Mouse (Mus musculus) cerebellum, postnatal 14 days (tissue): ENCODE data around the gene Ttc25.

Experiments
- DNase-seq, 2 experiments: peaks; one replicate each; pipeline ENCODE4 v3.0.0; 2021; ENCODE audit warnings: mixed read lengths in 2 of 2

The Ttc25 gene

GRCm38 (mm10) chr11:100544832-100545745 lies at the start of gene Ttc25:
TSS of gene Ttc25 (plus strand) at chr11:100545607.
- DNase-seq, result peak; percentile 52 to 54

GRCm38 (mm10) chr11:100500241-100500640 lies 45.2 kb upstream of the Ttc25 start:
- DNase-seq, result no peak

DNA sequence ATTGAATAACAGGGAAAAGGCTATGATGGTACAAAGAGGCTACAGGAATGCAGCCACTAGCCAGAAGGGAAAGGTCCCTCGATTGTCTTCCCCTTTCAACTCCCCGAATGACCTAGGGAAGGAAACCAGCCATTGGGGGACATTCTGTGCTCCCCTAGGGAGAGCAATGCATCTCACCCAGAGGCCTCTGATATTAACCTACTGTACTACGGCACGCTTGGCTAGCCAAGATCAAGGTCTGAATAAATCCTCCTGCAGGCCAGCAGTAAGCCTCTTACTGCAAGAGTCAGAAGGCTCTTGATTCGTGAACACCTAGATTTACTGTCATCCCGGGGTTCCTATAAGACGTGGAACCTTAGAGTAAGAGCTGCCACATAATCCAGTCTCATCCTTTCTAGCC lies 44.8 kb upstream of the Ttc25 start:
- DNase-seq, result no peak

GRCm38 (mm10) chr11:100501321-100501720 lies 44.1 kb upstream of the Ttc25 start:
- no peak for DNase-seq

GRCm38 (mm10) chr11:100504990-100505660 lies 40.3 kb upstream of the Ttc25 start:
- DNase-seq, result no peak

DNA sequence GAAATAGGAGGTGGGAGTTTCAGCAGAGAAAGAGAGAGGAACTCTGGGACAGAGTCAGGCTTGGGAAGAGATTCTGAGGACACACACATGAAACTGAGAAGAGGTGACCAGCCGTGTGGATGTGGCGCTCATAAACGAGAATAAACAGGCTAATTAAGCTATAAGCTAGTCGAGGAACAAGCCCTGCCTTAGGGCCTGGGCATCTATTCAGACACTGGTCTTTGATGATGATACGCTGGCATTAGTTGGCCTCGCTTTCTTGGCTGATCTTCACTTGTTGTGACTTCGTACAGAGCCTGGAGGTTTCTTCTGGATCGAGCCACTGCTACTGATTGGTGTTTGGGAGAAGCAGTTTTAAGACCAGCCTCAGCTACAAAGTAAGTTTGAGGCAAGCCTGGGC lies 39.4 kb upstream of the Ttc25 start:
- DNase-seq, result no peak

DNA sequence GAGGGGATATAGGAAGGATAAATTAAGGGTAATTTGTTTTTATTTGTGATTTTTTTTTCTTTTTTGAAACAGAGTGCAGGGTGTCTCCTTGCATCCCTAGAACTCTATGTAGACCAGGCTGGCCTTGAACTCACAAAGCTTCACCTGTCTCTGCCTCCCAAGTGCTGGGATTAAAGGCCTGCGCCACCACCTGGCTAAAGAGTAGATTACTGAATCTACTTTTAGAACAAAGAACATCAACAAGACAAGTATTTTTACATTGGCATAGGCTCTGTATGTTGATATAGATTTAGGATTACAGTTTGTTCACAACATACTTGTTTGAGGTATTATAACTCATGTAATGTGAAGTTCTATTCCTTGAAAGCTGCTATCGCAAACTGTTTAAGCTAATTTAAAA lies 34.9 kb upstream of the Ttc25 start:
- no peak for DNase-seq

DNA sequence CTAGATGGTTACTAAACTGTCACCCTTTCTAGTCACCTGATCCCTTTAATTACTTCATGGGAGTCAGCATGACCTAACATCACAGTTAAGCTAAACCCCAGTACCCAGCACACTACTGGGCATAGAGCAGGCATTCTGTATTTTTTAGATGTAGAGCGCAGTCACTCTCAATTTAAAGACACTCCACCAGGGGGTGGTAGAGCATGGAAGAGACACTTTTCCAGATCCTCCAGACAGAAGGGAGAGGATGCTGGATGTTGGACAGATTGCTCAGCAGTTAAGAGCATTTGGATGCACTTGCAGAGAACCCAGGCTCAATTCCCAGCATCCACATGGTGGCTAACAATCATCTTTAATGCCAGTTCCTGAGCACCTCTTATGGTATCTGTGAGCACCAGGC lies 33.0 kb upstream of the Ttc25 start:
- DNase-seq, result peak; percentile 74 to 79

- DNase-seq, result no peak
Observed at GRCm38 (mm10) chr11:100513716-100514115, 31.7 kb upstream of the Ttc25 start.

DNA sequence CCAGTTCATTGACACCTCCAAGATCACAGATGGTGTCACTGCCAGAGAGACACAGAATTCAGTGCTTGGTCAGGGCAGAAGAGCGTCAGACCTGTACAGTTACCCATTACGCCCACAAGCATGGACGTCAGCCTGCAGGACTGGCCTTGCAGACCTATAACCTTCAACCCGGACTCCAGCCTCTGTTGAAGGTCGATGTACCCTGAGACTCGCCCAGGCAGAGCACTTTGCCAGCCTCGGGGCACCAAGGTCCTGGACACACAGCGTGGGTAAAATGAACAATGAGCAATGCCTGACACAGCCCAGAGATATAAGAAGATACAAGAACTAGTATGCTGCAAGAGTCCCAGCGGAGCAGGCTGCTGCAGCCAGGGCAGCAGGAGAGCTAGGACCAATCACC lies 30.3 kb upstream of the Ttc25 start:
- DNase-seq, result no peak

DNA sequence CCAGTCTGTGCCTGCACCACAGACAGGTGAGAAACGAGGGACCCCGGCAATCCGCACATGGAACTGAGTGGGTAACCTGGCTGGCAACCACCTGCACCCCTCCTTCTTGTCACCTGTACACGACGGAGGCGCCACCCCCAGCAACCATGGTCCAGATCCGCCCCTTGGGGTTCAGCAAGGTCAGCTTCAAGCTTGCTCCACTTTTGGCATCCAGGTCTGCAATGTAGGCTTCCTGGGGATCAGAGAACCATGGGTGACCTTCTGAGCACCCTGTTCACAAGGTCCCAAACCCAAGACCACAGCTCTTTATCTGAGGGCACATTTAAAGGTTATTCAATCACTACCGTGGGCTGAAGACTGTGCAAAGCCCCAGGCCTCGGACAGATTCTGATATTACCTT lies 29.6 kb upstream of the Ttc25 start:
- no peak for DNase-seq

GRCm38 (mm10) chr11:100516291-100516690 lies 29.1 kb upstream of the Ttc25 start:
- DNase-seq, result peak in 1 of 2 experiments; percentile 37

- peak; percentile 91 to 93 for DNase-seq
Observed at GRCm38 (mm10) chr11:100518188-100518591, 27.2 kb upstream of the Ttc25 start.

DNA sequence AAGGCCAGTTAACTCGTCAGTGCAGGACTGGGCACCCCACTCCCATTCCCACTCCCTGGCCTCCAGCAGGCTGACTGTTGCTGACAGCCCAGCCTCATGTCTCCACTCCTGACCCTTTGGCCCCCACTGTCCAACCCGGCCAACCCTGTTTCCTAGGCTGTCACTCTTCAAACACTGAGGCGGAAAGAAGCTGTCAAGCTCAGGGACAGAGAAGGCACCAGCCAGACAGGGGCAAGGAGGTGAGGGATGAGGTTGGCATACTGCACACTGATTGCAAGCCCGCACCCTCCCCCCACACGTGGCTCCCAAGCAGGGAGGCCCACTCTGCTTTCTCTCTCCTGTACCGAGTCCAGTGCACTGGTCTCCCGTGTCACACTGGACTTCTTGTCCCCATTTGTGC lies 26.2 kb upstream of the Ttc25 start:
- DNase-seq, result no peak

- DNase-seq, result no peak
Observed at GRCm38 (mm10) chr11:100520838-100521237, 24.6 kb upstream of the Ttc25 start.

- DNase-seq, result no peak
Observed at GRCm38 (mm10) chr11:100524358-100524757, 21.0 kb upstream of the Ttc25 start.

DNA sequence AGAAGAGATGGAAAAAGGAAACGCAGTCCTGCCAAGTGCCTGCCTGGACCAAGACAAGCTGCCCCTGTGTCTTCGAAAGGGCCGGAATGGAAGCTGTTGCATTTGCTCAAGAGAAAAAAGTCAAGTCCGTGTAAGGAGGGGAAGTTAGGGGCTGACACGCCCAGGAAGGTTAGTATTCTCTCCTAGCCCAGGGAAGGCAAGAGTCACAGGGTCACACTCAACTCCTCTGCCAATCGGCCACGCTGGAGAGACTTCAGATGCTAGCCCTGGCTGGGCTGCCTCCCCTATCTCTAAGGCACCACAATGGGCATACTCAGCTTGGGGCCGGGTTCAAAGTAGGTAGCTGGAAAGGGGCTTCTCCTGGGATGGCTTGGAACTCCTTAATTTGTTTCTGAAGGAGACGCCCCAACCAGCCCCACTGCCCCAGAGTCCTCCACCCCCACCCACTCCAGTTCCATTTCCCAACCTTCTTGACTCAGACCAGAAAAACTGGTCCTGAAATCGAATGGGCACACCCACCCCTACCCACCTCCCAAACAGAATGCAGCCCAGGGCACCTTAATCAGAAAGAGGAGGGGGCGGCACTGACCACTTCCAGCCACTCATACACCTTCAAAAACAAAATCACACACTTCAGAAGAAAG lies 20.3 kb upstream of the Ttc25 start:
- DNase-seq, result no peak

DNA sequence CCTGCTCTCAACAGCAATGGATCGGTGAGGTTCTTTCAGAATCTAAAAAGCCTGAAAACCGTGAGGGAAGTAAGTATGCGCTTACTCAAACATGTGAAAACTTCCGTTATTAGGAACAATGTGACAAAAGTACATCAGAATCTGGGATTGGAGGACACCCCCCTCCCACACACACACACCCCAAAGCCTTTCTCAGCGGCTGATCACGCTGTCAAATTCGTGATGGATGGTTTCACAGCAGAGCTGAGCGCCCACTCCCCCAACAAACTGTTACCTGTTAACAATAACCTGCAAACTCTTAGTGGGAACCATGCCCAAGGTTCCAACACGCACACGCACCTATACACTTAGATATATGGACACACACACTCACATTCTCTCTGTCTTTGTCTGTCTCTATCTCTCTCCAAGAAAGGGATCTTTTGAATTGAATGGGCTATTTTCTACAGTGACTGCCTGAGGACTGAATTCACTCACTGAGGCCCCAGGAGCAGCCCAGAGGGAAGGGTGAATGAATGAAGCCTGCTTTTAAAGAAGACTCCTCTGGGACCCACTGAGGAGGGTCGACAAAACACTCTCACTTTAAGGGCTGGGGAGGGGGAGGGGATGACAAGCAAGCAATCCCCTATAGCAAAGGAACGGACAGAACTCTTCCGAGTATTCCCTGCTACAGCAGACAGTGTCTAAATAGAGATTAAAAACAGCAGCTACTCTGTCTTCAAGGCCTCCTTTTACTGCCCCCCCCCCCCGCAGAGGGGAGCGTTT lies 19.2 kb upstream of the Ttc25 start:
- DNase-seq, result no peak

GRCm38 (mm10) chr11:100527066-100527457 lies 18.3 kb upstream of the Ttc25 start:
- DNase-seq, result peak; percentile 71 to 79

GRCm38 (mm10) chr11:100527458-100528374 lies 17.7 kb upstream of the Ttc25 start, which contains the start of gene Acly:
TSS of gene Acly (minus strand) at chr11:100528000.
- peak; percentile 99 to 100 for DNase-seq

- no peak for DNase-seq
Observed at GRCm38 (mm10) chr11:100528375-100529165, 16.8 kb upstream of the Ttc25 start.
